Mouse (Mus musculus): ENCODE measurements around the gene Bub1b. TPM values are rescaled to one million over a fixed set of nuclear protein-coding genes. Genes with fewer than 3 reads are reported as not detected.

Gene Bub1b
- polyA plus RNA-seq, 1 experiment: 25.6 TPM

DNA sequence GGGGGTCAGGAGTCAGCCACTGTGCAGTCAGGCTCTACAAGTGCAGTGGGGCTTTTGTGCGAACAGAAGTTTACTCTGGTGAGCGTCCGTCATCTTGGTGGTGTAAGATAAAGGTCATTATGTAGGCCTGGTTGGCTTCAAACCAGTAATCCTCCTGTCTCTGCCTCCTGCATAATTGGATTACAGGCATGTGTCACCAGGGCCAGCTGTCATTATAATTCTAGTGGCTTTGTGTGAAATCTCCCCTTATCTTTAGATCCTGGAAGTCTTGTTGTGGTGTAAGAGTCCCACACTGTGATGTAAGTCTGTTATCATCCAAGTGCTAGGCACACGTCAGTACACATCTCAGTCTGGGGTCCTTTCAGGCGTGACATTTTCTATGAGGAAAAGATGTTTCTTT, 35.4 kb downstream of the Bub1b start:
- Histone ChIP-seq H3K4me2 (ENCODE audit: low read depth) (no peak overlapping the region), H3K79me2 (ENCODE audit: control insufficient read depth, insufficient read depth) (no peaks in the 10 kb centered on the region), H3ac (ENCODE audit: control insufficient read depth, insufficient read length) (no peak overlapping the region), H3K4me3 (no peak overlapping the region), H3K36me3 (ENCODE audit: control insufficient read depth, insufficient read depth) (peaks cover 21% of the 10 kb centered on the region), H3K27me3 (ENCODE audit: control insufficient read depth, insufficient read depth, insufficient read length) (no peaks in the 10 kb centered on the region)
- no peak for TF ChIP-seq POLR2AphosphoS2 (IDR thresholded peaks at IDR 0.05; ENCODE audit: insufficient read length, low read depth)

DNA sequence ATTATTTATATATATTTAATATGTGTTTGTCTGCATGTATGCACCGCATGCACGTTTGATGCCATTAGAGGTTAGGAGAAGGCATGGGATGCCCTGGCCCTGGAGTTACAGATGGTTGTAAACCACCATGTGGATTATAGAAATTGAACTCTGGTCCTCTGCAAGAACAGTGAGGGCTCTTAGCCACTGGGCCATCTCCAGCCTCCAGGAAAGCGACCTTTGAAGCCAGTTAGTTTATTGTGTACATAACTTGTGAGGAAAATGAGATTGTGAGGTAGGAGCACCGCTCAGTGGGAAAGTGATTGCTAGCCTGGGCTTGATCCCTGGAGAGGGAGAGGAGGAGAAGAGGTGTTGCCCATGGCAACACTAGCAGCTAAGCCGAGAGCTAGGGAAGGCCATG, 39.2 kb downstream of the Bub1b start:
- H3K36me3 ChIP-seq (ENCODE audit: control insufficient read depth, insufficient read depth): peaks cover 19% of the 10 kb centered on the region
- no peaks in the 10 kb centered on the region for H3K79me2 ChIP-seq (ENCODE audit: control insufficient read depth, insufficient read depth)
- H3K27me3 ChIP-seq (ENCODE audit: control insufficient read depth, insufficient read depth, insufficient read length): no peaks in the 10 kb centered on the region
- no peak overlapping the region for H3ac ChIP-seq (ENCODE audit: control insufficient read depth, insufficient read length)
- H3K4me2 ChIP-seq (ENCODE audit: low read depth): no peak overlapping the region
- no peak overlapping the region for H3K4me3 ChIP-seq
- TF ChIP-seq CEBPB (IDR thresholded peaks at IDR 0.05; ENCODE audit: insufficient read depth, poor library complexity, severe bottlenecking) (no peak), TCF3 (IDR thresholded peaks at IDR 0.05; ENCODE audit: insufficient read length, low read depth) (no peak), MAX (IDR thresholded peaks at IDR 0.05; ENCODE audit: low read depth) (no peak), SRF (IDR thresholded peaks at IDR 0.05; ENCODE audit: control insufficient read depth, insufficient read length, low read depth) (no peak), MYOG (IDR thresholded peaks at IDR 0.05; ENCODE audit: control insufficient read depth in 1 of 3, insufficient read depth in 1 of 3, insufficient read length in 2 of 3, low read depth in 2 of 3) (no peak)

- H3K79me2 ChIP-seq (ENCODE audit: control insufficient read depth, insufficient read depth): no peaks in the 10 kb centered on the region
- TF ChIP-seq POLR2A (IDR thresholded peaks at IDR 0.05; ENCODE audit: insufficient read length, low read depth): no peak
- TF ChIP-seq USF1 (IDR thresholded peaks at IDR 0.05; ENCODE audit: low read depth): no peak
- no peak for TF ChIP-seq CEBPB (IDR thresholded peaks at IDR 0.05; ENCODE audit: insufficient read depth, poor library complexity, severe bottlenecking)
- TF ChIP-seq TCF3 (IDR thresholded peaks at IDR 0.05; ENCODE audit: insufficient read length, low read depth): no peak
- no peak for TF ChIP-seq REST (IDR thresholded peaks at IDR 0.05; ENCODE audit: insufficient read depth, insufficient read length)
- TF ChIP-seq MYOG (IDR thresholded peaks at IDR 0.05; ENCODE audit: control insufficient read depth in 1 of 3, insufficient read depth in 1 of 3, insufficient read length in 2 of 3, low read depth in 2 of 3): no peak
- no peak for TF ChIP-seq E2F4 (IDR thresholded peaks at IDR 0.05; ENCODE audit: insufficient read depth)
- no peak overlapping the region for H3K4me3 ChIP-seq
- no peak overlapping the region for H3K4me2 ChIP-seq (ENCODE audit: low read depth)
- H3K27me3 ChIP-seq (ENCODE audit: control insufficient read depth, insufficient read depth, insufficient read length): no peaks in the 10 kb centered on the region
- H3ac ChIP-seq (ENCODE audit: control insufficient read depth, insufficient read length): no peak overlapping the region
- H3K36me3 ChIP-seq (ENCODE audit: control insufficient read depth, insufficient read depth): peaks cover 19% of the 10 kb centered on the region
Measured at GRCm38 (mm10) chr2:118637888-118638526, 40.0 kb downstream of the Bub1b start.

- Histone ChIP-seq H3K36me3 (ENCODE audit: control insufficient read depth, insufficient read depth) (peaks cover 14% of the 10 kb centered on the region), H3K79me2 (ENCODE audit: control insufficient read depth, insufficient read depth) (no peaks in the 10 kb centered on the region), H3ac (ENCODE audit: control insufficient read depth, insufficient read length) (no peak overlapping the region), H3K4me2 (ENCODE audit: low read depth) (no peak overlapping the region), H3K4me3 (no peak overlapping the region), H3K27me3 (ENCODE audit: control insufficient read depth, insufficient read depth, insufficient read length) (no peaks in the 10 kb centered on the region)
- TF ChIP-seq TCF3 (IDR thresholded peaks at IDR 0.05; ENCODE audit: insufficient read length, low read depth) (no peak), MAX (IDR thresholded peaks at IDR 0.05; ENCODE audit: low read depth) (no peak), TCF12 (IDR thresholded peaks at IDR 0.05; ENCODE audit: insufficient read depth, poor library complexity, severe bottlenecking) (no peak), E2F4 (IDR thresholded peaks at IDR 0.05; ENCODE audit: insufficient read depth) (no peak), CEBPB (IDR thresholded peaks at IDR 0.05; ENCODE audit: insufficient read depth, poor library complexity, severe bottlenecking) (no peak), REST (IDR thresholded peaks at IDR 0.05; ENCODE audit: insufficient read depth, insufficient read length) (no peak), POLR2A (IDR thresholded peaks at IDR 0.05; ENCODE audit: insufficient read length, low read depth) (no peak), MYOD1 (IDR thresholded peaks at IDR 0.05; ENCODE audit: control insufficient read depth in 1 of 3, insufficient read length in 2 of 3, low read depth in 2 of 3) (no peak), SRF (IDR thresholded peaks at IDR 0.05; ENCODE audit: control insufficient read depth, insufficient read length, low read depth) (no peak), POLR2AphosphoS2 (IDR thresholded peaks at IDR 0.05; ENCODE audit: insufficient read length, low read depth) (no peak), USF1 (IDR thresholded peaks at IDR 0.05; ENCODE audit: low read depth) (no peak), MYOG (IDR thresholded peaks at IDR 0.05; ENCODE audit: control insufficient read depth in 1 of 3, insufficient read depth in 1 of 3, insufficient read length in 2 of 3, low read depth in 2 of 3) (no peak)
Measured at GRCm38 (mm10) chr2:118638686-118639085, 40.7 kb downstream of the Bub1b start.

GRCm38 (mm10) chr2:118641147-118641546, 43.1 kb downstream of the Bub1b start:
- Histone ChIP-seq H3ac (ENCODE audit: control insufficient read depth, insufficient read length) (no peak overlapping the region), H3K36me3 (ENCODE audit: control insufficient read depth, insufficient read depth) (peaks cover 12% of the 10 kb centered on the region), H3K4me3 (no peak overlapping the region), H3K27me3 (ENCODE audit: control insufficient read depth, insufficient read depth, insufficient read length) (no peaks in the 10 kb centered on the region), H3K4me2 (ENCODE audit: low read depth) (no peak overlapping the region), H3K79me2 (ENCODE audit: control insufficient read depth, insufficient read depth) (no peaks in the 10 kb centered on the region)
- no peak for TF ChIP-seq CEBPB (IDR thresholded peaks at IDR 0.05; ENCODE audit: insufficient read depth, poor library complexity, severe bottlenecking)
- TF ChIP-seq TCF3 (IDR thresholded peaks at IDR 0.05; ENCODE audit: insufficient read length, low read depth): no peak
- TF ChIP-seq REST (IDR thresholded peaks at IDR 0.05; ENCODE audit: insufficient read depth, insufficient read length): no peak
- no peak for TF ChIP-seq TCF12 (IDR thresholded peaks at IDR 0.05; ENCODE audit: insufficient read depth, poor library complexity, severe bottlenecking)
- TF ChIP-seq USF1 (IDR thresholded peaks at IDR 0.05; ENCODE audit: low read depth): no peak
- TF ChIP-seq POLR2AphosphoS2 (IDR thresholded peaks at IDR 0.05; ENCODE audit: insufficient read length, low read depth): no peak
- no peak for TF ChIP-seq SRF (IDR thresholded peaks at IDR 0.05; ENCODE audit: control insufficient read depth, insufficient read length, low read depth)
- no peak for TF ChIP-seq E2F4 (IDR thresholded peaks at IDR 0.05; ENCODE audit: insufficient read depth)
- TF ChIP-seq MYOG (IDR thresholded peaks at IDR 0.05; ENCODE audit: control insufficient read depth in 1 of 3, insufficient read depth in 1 of 3, insufficient read length in 2 of 3, low read depth in 2 of 3): no peak
- no peak for TF ChIP-seq MYOD1 (IDR thresholded peaks at IDR 0.05; ENCODE audit: control insufficient read depth in 1 of 3, insufficient read length in 2 of 3, low read depth in 2 of 3)
- TF ChIP-seq MAX (IDR thresholded peaks at IDR 0.05; ENCODE audit: low read depth): no peak
- no peak for TF ChIP-seq POLR2A (IDR thresholded peaks at IDR 0.05; ENCODE audit: insufficient read length, low read depth)
